Mouse (Mus musculus): ENCODE results near the gene Mdm1.

Mdm1 gene

GRCm38 (mm10) chr10:118141018-118141883 is at the start of gene Mdm1:
Mdm1 (plus strand) TSS chr10:118141811.
- DNase-seq (ENCODE audit: low read depth, low spot score) = peak; percentile 92

- no peak for DNase-seq (ENCODE audit: low read depth, low spot score)
Measured at GRCm38 (mm10) chr10:118092745-118093144, 48.9 kb upstream of the Mdm1 start.

DNA sequence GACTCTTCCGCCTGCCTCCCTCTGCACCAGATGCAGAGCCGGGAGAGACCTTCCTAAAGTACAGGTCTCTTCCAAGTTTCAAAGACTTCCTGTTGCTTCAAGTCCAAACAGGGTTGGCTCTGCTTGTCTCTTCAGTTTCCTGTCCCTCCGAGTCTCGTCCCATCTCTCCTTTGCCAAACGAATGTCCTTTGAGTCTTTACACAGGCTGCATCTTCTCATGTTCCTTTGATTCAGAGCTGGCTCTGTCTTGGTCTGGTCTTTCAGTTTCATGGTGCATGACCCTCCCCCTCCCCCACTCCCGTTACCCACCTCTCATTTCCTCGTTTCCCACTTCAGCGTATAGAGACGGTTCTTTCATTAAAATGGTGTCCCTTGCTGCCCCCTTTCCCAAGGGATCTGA is 47.9 kb upstream of the Mdm1 start:
- DNase-seq (ENCODE audit: low read depth, low spot score) = no peak

DNA sequence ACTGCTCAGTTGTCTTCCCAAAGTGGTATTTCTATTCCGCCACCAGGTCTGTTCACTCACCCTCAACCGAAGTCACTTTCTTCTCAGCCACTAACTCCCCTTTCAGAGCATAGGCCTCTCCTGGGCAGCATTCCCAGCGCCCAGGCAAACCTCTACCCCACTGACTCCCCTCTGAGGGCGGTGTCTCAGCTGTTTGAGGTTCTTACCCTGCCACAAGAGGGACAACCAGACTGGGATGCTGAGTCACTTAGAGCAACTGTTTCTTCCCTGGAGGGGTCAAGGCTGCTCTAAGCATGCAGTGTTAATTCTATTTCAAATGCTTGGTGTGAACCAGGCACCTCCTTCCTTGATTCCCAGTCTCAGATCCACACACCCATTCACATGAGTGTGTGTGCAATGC is 46.8 kb upstream of the Mdm1 start:
- no peak for DNase-seq (ENCODE audit: low read depth, low spot score)

GRCm38 (mm10) chr10:118096223-118096622 is 45.4 kb upstream of the Mdm1 start:
- no peak for DNase-seq (ENCODE audit: low read depth, low spot score)

- no peak for DNase-seq (ENCODE audit: low read depth, low spot score)
Measured at GRCm38 (mm10) chr10:118097898-118098297, 43.7 kb upstream of the Mdm1 start.

GRCm38 (mm10) chr10:118100570-118100969 is 41.0 kb upstream of the Mdm1 start:
- no peak for DNase-seq (ENCODE audit: low read depth, low spot score)

DNA sequence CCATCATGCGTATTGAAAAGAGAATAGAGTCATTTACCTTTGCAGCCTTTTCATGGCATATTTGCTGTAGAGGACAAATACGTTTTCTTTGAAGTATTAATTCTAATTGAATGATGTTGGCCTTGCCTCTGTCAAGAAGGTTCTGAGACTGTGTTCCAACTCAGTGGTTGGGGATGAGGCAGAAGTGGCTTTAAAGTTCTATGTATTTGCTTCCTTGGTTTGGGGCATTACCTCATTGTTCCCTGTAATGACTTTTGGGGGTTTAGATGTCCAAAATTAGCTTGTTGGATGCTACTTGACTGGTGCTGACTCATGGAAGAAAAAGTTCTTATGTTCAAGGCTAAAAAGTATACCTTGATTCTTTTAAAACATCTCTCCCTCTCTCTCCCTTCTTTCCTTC is 40.6 kb upstream of the Mdm1 start:
- no peak for DNase-seq (ENCODE audit: low read depth, low spot score)

DNA sequence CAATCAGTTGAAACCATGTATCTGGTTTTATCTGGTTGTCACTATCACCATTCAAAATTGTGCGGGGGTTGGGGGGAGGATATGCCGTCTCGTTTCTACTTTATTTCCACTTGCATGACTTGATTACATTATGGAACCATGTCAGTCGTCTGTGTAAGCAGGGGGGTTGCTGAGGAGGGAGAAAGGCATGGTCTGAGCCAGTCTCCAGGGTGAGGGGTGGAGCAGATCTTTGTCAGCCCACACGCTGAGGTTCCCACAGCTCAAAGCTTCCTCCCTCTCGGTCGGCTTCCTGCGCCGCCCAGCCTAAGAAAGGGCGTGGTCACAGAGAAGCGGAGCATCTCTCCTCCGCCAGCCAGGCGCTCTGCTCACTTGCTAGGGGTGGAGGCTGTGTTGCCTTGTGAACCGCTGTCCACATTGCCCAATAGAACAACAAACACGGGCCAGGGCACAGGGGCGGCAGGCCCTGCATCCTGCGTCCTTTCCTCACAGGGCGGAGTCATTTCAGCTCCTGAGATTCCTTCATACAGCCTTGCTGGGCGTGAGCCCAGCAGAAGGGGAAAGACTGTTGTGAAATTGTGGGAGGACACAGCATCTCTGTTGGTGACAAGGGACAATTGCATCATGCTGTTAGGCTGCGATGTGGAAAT is 38.5 kb upstream of the Mdm1 start:
- DNase-seq (ENCODE audit: low read depth, low spot score) = no peak

- DNase-seq (ENCODE audit: low read depth, low spot score) = no peak
Measured at GRCm38 (mm10) chr10:118103906-118104305, 37.7 kb upstream of the Mdm1 start.

DNA sequence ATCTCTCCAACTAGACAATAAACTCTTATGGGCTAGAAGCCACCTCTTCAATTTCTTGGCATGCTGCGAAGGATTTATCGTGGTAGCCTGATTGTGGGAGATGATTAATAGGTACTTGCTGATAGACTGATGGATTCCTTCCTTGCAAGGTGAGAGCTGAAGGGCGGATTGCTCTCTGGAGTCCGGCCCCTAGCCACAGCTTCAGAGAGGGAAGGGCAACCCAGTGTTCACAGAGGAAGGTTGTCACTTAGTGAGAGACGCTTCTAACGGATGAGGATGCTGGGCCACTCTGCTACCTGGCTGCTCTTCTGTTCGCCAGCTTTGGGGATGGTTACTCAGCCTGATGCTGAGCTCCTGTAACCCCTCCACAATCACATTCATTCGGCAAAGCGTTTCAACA is 34.6 kb upstream of the Mdm1 start:
- no peak for DNase-seq (ENCODE audit: low read depth, low spot score)

GRCm38 (mm10) chr10:118110006-118110920 is 31.3 kb upstream of the Mdm1 start:
- DNase-seq (ENCODE audit: low read depth, low spot score) = no peak

GRCm38 (mm10) chr10:118110921-118111301 is 30.7 kb upstream of the Mdm1 start:
- no peak for DNase-seq (ENCODE audit: low read depth, low spot score)

DNA sequence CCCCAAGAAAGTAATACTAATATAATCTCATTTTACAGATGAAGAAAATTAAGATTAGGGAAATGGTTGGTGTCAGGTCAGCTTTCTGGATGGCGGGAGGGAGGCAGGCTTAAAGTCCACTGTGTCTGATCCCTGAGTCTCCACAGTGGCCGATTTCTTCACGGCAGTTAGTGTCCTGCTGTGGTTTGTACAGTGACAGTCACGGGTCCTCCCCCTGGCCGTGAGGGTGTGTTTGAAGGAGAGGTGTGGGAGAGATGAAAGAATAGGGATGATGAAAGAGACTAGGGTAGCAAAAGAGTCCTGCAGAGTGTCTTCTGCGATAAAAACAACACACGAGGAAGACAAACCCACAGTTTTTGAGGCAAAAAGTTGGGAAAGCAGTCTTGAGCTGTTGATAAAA is 30.0 kb upstream of the Mdm1 start:
- DNase-seq (ENCODE audit: low read depth, low spot score) = no peak

DNA sequence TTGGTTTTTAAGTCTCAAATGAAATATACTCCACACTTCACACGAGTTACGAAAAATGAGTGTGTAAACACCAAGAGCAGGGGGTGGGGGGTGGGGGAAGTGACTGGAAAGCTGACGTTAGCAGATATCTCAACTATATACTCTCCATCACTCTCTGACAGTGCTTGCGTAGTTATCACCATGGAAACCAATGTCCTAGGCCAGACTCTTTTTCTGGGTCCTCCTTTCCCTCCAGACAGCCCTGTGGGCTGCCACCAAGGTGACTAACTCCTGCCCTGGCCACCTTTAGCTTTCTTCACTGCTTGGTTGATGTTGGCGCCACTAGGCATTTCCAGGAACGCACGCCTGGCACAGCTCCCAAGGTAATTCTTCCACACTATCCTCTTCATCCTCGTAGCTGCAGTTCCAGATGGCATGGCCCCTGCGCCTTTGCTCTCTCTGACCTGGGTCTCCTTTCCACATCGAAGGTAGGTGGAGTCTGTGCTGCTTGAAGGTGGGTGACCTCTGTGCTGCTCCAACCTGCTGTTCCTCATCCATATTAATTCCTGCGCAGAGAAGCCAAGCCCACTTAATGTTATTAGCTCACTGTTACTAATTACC is 29.2 kb upstream of the Mdm1 start:
- no peak for DNase-seq (ENCODE audit: low read depth, low spot score)

GRCm38 (mm10) chr10:118113256-118113682 is 28.3 kb upstream of the Mdm1 start:
- no peak for DNase-seq (ENCODE audit: low read depth, low spot score)

GRCm38 (mm10) chr10:118114271-118114670 is 27.3 kb upstream of the Mdm1 start:
- no peak for DNase-seq (ENCODE audit: low read depth, low spot score)

DNA sequence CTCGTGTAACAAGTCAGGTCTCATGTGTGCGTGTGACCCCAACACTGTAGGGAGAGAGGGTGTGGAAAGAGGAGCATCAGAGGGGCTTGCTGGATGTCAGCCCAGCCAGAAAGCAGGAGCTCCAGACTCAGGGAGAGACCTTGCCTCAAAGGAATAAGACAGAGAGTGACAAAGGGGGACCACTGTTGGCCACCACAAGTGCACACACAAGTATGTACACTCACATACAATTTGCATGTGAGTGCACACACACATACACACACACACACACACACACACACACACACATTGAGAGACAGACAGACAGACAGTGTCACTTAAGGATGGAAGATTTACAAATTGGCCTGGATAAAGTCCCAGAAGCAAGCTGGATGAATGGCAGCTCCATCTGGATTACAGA is 25.2 kb upstream of the Mdm1 start:
- no peak for DNase-seq (ENCODE audit: low read depth, low spot score)

GRCm38 (mm10) chr10:118121047-118121936 is 20.3 kb upstream of the Mdm1 start:
- no peak for DNase-seq (ENCODE audit: low read depth, low spot score)

DNA sequence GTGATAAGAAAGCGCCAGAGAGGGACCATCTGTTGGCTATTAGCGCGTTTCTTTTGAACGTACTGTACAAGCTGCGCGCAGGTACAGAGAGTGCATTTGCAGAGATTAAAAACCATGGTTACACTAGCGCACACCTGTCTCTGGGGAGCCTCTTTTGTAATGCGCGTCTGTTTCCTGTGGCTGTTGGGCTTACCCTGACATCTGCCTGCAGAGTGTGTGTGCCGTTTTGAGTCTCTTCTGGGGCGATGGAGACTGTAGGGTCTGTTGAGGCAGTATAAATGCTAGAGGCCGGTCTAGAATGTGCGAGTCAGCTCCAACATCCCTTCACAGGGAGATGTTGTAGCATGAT is 19.7 kb upstream of the Mdm1 start:
- DNase-seq (ENCODE audit: low read depth, low spot score) = peak; percentile 63

Data from retina, adult 2 months (tissue).